Mouse (Mus musculus): ENCODE results near the gene Rbm3. TPM values are rescaled to one million over a fixed set of nuclear protein-coding genes. Genes with fewer than 3 reads are reported as not detected.

Rbm3 gene
- polyA plus RNA-seq, 1 experiment from 2014 or later: 383 TPM

DNA sequence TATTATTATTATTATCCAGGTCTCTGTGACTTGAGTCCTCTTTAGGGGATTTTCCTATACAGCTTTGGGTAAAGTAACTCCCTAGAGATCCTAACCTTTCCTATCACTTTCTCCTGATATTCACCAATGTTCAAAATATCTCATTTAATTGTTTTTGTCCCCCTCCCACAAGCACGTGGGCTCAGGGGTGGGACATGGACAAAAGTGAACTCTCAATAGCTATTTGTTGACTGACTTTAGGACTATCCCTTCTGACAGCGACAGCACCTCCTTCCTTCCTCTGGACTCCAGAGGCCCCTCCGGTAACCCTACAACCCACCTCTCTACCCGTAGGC is 29.5 kb upstream of the Rbm3 start:
- no peaks in the 10 kb centered on the region for H3K27me3 ChIP-seq (ENCODE audit: control insufficient read depth, insufficient read depth, low read length)
- H3K36me3 ChIP-seq (ENCODE audit: control insufficient read depth, insufficient read depth, low read length): no peaks in the 10 kb centered on the region
- no peaks in the 10 kb centered on the region for H3K9me3 ChIP-seq (ENCODE audit: control insufficient read depth, low read length)
- peak overlapping the region; percentile 68 for H3K9ac ChIP-seq (replicated peaks; ENCODE audit: low read depth, low read length)
- H3K4me2 ChIP-seq (ENCODE audit: low read depth, low read length): peak overlapping the region; percentile 46
- H3K4me3 ChIP-seq (ENCODE audit: low read depth, low read length): peak overlapping the region; percentile 55
- no peak overlapping the region for H3K27ac ChIP-seq (ENCODE audit: low read depth, low read length)
- no peaks in the 10 kb centered on the region for H3K4me1 ChIP-seq (ENCODE audit: control insufficient read depth, insufficient read depth, low read length)
- no peak for ATAC-seq (ENCODE audit: low read depth)
- WGBS: 14% methylated on average over 4 of the region's 4 CpGs

GRCm38 (mm10) chrX:8167716-8168647 is 22.3 kb upstream of the Rbm3 start:
- Histone ChIP-seq H3K27ac (ENCODE audit: low read depth, low read length) (no peak overlapping the region), H3K4me3 (ENCODE audit: low read depth, low read length) (no peak overlapping the region), H3K4me1 (ENCODE audit: control insufficient read depth, insufficient read depth, low read length) (no peaks in the 10 kb centered on the region), H3K9ac (replicated peaks; ENCODE audit: low read depth, low read length) (no peak overlapping the region), H3K27me3 (ENCODE audit: control insufficient read depth, insufficient read depth, low read length) (no peaks in the 10 kb centered on the region), H3K9me3 (ENCODE audit: control insufficient read depth, low read length) (no peaks in the 10 kb centered on the region), H3K36me3 (ENCODE audit: control insufficient read depth, insufficient read depth, low read length) (no peaks in the 10 kb centered on the region), H3K4me2 (ENCODE audit: low read depth, low read length) (no peak overlapping the region)
- ATAC-seq (ENCODE audit: low read depth): no peak
- 91% methylated on average over 10 of the region's 10 CpGs for WGBS

DNA sequence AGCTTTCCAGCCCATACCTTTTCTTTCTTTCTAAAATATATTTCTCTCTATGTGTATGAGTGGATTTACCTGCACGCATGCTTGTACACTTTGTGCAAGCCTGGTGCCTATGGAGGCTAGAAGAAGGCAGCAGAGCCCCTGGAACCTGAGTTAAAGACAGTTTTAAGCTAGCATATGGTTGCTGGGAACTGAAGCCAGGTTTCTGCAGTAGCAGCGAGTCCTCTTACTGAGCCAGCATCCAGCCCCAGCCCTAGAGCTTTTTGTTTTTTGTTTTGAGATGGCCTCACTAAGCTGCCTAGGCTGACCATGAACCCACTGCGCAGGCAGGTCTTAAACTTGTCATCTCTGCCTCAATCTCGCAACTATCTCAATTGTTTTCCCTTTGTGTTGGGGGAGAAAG is 18.8 kb upstream of the Rbm3 start:
- Histone ChIP-seq H3K4me1 (ENCODE audit: control insufficient read depth, insufficient read depth, low read length) (no peaks in the 10 kb centered on the region), H3K36me3 (ENCODE audit: control insufficient read depth, insufficient read depth, low read length) (no peaks in the 10 kb centered on the region), H3K9me3 (ENCODE audit: control insufficient read depth, low read length) (no peaks in the 10 kb centered on the region), H3K27me3 (ENCODE audit: control insufficient read depth, insufficient read depth, low read length) (no peaks in the 10 kb centered on the region), H3K4me2 (ENCODE audit: low read depth, low read length) (no peak overlapping the region), H3K27ac (ENCODE audit: low read depth, low read length) (no peak overlapping the region), H3K9ac (replicated peaks; ENCODE audit: low read depth, low read length) (no peak overlapping the region), H3K4me3 (ENCODE audit: low read depth, low read length) (no peak overlapping the region)
- WGBS: 93% methylated on average over 4 of the region's 4 CpGs
- no peak for ATAC-seq (ENCODE audit: low read depth)

- Histone ChIP-seq H3K27ac (ENCODE audit: low read depth, low read length) (no peak overlapping the region), H3K36me3 (ENCODE audit: control insufficient read depth, insufficient read depth, low read length) (no peaks in the 10 kb centered on the region), H3K27me3 (ENCODE audit: control insufficient read depth, insufficient read depth, low read length) (no peaks in the 10 kb centered on the region), H3K4me2 (ENCODE audit: low read depth, low read length) (no peak overlapping the region), H3K4me1 (ENCODE audit: control insufficient read depth, insufficient read depth, low read length) (no peaks in the 10 kb centered on the region), H3K9me3 (ENCODE audit: control insufficient read depth, low read length) (no peaks in the 10 kb centered on the region), H3K4me3 (ENCODE audit: low read depth, low read length) (no peak overlapping the region), H3K9ac (replicated peaks; ENCODE audit: low read depth, low read length) (no peak overlapping the region)
- 93% methylated on average over 5 of the region's 5 CpGs for WGBS
- no peak for ATAC-seq (ENCODE audit: low read depth)
These were observed 17.4 kb upstream of the Rbm3 start for GRCm38 (mm10) chrX:8163076-8163475.

DNA sequence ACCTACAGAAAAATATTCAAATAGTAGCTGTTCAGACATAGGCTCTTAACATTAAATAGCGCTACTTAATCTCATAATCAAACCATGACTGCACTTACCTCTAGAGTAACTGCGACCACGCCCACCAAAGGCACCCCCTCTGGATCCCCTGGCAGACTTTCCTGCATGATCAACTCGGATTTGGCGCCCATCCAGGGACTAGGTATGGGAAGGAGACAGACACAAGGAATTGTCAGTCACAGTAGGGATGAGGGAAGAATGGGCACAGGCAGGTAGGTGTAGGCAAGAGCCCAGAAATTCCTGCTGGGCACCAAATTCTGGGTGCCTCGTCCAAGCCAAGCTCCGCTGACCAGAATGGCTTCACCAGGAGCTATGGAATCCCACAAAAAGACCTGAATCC is 1.9 kb downstream of the Rbm3 start:
- Histone ChIP-seq H3K4me3 (ENCODE audit: low read depth, low read length) (peak overlapping the region; percentile 56), H3K27me3 (ENCODE audit: control insufficient read depth, insufficient read depth, low read length) (no peaks in the 10 kb centered on the region), H3K27ac (ENCODE audit: low read depth, low read length) (no peak overlapping the region), H3K4me2 (ENCODE audit: low read depth, low read length) (peak overlapping the region; percentile 50; the same call in 1 of the 2 replicates), H3K4me1 (ENCODE audit: control insufficient read depth, insufficient read depth, low read length) (0 out of 2 replicates have a peak, but pooled peaks cover 5% of the 10 kb centered on the region), H3K9me3 (ENCODE audit: control insufficient read depth, low read length) (no peaks in the 10 kb centered on the region), H3K36me3 (ENCODE audit: control insufficient read depth, insufficient read depth, low read length) (peaks cover 11% of the 10 kb centered on the region; the same call in 1 of the 2 replicates), H3K9ac (replicated peaks; ENCODE audit: low read depth, low read length) (0 out of 2 replicates have a peak overlapping the region, but pooled peaks have one; percentile 37)
- no peak for ATAC-seq (ENCODE audit: low read depth)
- whole genome bisulfite sequencing: 70% methylated on average over 7 of the region's 7 CpGs

GRCm38 (mm10) chrX:8142948-8143347 is 2.7 kb downstream of the Rbm3 start:
- H3K27ac ChIP-seq (ENCODE audit: low read depth, low read length): no peak overlapping the region
- WGBS: 88% methylated on average over 7 of the region's 7 CpGs
- ATAC-seq (ENCODE audit: low read depth): no peak

GRCm38 (mm10) chrX:8141058-8141457 is 4.6 kb downstream of the Rbm3 start:
- no peak for ATAC-seq (ENCODE audit: low read depth)
- Histone ChIP-seq H3K4me2 (ENCODE audit: low read depth, low read length) (no peak overlapping the region), H3K27ac (ENCODE audit: low read depth, low read length) (no peak overlapping the region)

More at GRCm38 (mm10) chrX:8142948-8143347, 2.7 kb downstream of the Rbm3 start:
- peaks cover 11% of the 10 kb centered on the region; the same call in 1 of the 2 replicates for H3K36me3 ChIP-seq (ENCODE audit: control insufficient read depth, insufficient read depth, low read length)
- H3K27me3 ChIP-seq (ENCODE audit: control insufficient read depth, insufficient read depth, low read length): no peaks in the 10 kb centered on the region
- H3K4me3 ChIP-seq (ENCODE audit: low read depth, low read length): no peak overlapping the region
- H3K9me3 ChIP-seq (ENCODE audit: control insufficient read depth, low read length): no peaks in the 10 kb centered on the region
- H3K4me1 ChIP-seq (ENCODE audit: control insufficient read depth, insufficient read depth, low read length): 0 out of 2 replicates have a peak, but pooled peaks cover 5% of the 10 kb centered on the region
- no peak overlapping the region for H3K4me2 ChIP-seq (ENCODE audit: low read depth, low read length)
- H3K9ac ChIP-seq (replicated peaks; ENCODE audit: low read depth, low read length): no peak overlapping the region

DNA sequence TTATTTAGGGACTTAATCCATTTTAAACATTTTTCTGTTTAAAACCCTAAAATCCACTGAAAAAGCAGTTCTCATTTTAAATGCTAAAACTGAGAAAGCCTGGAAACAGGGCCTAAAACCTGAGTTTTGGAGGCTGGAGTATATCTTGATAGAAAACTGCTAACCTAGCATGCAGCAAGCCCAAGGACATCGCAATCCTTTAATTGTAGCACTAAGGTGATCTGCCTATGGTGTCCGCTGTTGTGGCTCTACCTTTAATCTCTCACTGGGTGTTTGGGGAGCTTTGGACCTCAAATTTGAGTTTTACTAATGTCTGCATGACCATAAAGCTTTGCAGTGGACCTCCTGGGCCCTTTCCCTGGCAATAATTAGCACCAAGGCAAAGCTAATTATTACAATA is 5.2 kb downstream of the Rbm3 start:
- no peak overlapping the region for H3K4me2 ChIP-seq (ENCODE audit: low read depth, low read length)
- no peak overlapping the region for H3K27ac ChIP-seq (ENCODE audit: low read depth, low read length)
- no peaks in the 10 kb centered on the region for H3K9me3 ChIP-seq (ENCODE audit: control insufficient read depth, low read length)
- H3K9ac ChIP-seq (replicated peaks; ENCODE audit: low read depth, low read length): no peak overlapping the region
- 91% methylated on average over 2 of the region's 2 CpGs for WGBS
- ATAC-seq (ENCODE audit: low read depth): no peak
- 0 out of 2 replicates have a peak, but pooled peaks cover 5% of the 10 kb centered on the region for H3K4me1 ChIP-seq (ENCODE audit: control insufficient read depth, insufficient read depth, low read length)
- H3K27me3 ChIP-seq (ENCODE audit: control insufficient read depth, insufficient read depth, low read length): no peaks in the 10 kb centered on the region
- peaks cover 11% of the 10 kb centered on the region; the same call in 1 of the 2 replicates for H3K36me3 ChIP-seq (ENCODE audit: control insufficient read depth, insufficient read depth, low read length)
- no peak overlapping the region for H3K4me3 ChIP-seq (ENCODE audit: low read depth, low read length)

More at GRCm38 (mm10) chrX:8141058-8141457, 4.6 kb downstream of the Rbm3 start:
- H3K9me3 ChIP-seq (ENCODE audit: control insufficient read depth, low read length): no peaks in the 10 kb centered on the region
- H3K27me3 ChIP-seq (ENCODE audit: control insufficient read depth, insufficient read depth, low read length): no peaks in the 10 kb centered on the region
- H3K9ac ChIP-seq (replicated peaks; ENCODE audit: low read depth, low read length): no peak overlapping the region
- H3K36me3 ChIP-seq (ENCODE audit: control insufficient read depth, insufficient read depth, low read length): peaks cover 11% of the 10 kb centered on the region; the same call in 1 of the 2 replicates
- H3K4me3 ChIP-seq (ENCODE audit: low read depth, low read length): no peak overlapping the region
- 82% methylated on average over 3 of the region's 3 CpGs for WGBS
- H3K4me1 ChIP-seq (ENCODE audit: control insufficient read depth, insufficient read depth, low read length): 0 out of 2 replicates have a peak, but pooled peaks cover 5% of the 10 kb centered on the region

- H3K4me2 ChIP-seq (ENCODE audit: low read depth, low read length): no peak overlapping the region
- 0 out of 2 replicates have a peak, but pooled peaks cover 5% of the 10 kb centered on the region for H3K4me1 ChIP-seq (ENCODE audit: control insufficient read depth, insufficient read depth, low read length)
- no peak overlapping the region for H3K9ac ChIP-seq (replicated peaks; ENCODE audit: low read depth, low read length)
- H3K27me3 ChIP-seq (ENCODE audit: control insufficient read depth, insufficient read depth, low read length): no peaks in the 10 kb centered on the region
- peaks cover 11% of the 10 kb centered on the region; the same call in 1 of the 2 replicates for H3K36me3 ChIP-seq (ENCODE audit: control insufficient read depth, insufficient read depth, low read length)
- H3K4me3 ChIP-seq (ENCODE audit: low read depth, low read length): no peak overlapping the region
- 13% methylated on average over 1 of the region's 1 CpGs for WGBS
- H3K9me3 ChIP-seq (ENCODE audit: control insufficient read depth, low read length): no peaks in the 10 kb centered on the region
- ATAC-seq (ENCODE audit: low read depth): no peak
- H3K27ac ChIP-seq (ENCODE audit: low read depth, low read length): no peak overlapping the region
These were observed 6.2 kb downstream of the Rbm3 start for GRCm38 (mm10) chrX:8139480-8139879.
